Mouse (Mus musculus): Measurements from ENCODE around the gene Hecw2.

GRCm38 (mm10) chr1:53855732-53856131 is 339.2 kb downstream of the Hecw2 start:
- TF ChIP-seq CTCF (IDR thresholded peaks at IDR 0.05; ENCODE audit: low read depth, low read length) (no peak), POLR2A (IDR thresholded peaks at IDR 0.05; ENCODE audit: borderline replicate concordance, low read depth, low read length) (no peak)
